Mouse (Mus musculus) C2C12 (cell line): Measurements from ENCODE around the gene Gstp2. TPM values are rescaled to one million over a fixed set of nuclear protein-coding genes. Genes with fewer than 3 reads are reported as not detected.

Experiments
- H3K27me3 ChIP-seq: one replicate; pipeline ENCODE4 v1.6.1; 2011; ENCODE audit not compliant: control insufficient read depth, insufficient read depth, insufficient read length
- H3K36me3 ChIP-seq: one replicate; pipeline ENCODE4 v1.6.1; 2011; ENCODE audit not compliant: control insufficient read depth, insufficient read depth
- H3K4me3 ChIP-seq: one replicate; pipeline ENCODE4 v1.5.1; 2011; ENCODE audit warnings: mild to moderate bottlenecking, control low read depth; ENCODE audit not compliant: poor library complexity, insufficient read depth, severe bottlenecking
- H3K79me2 ChIP-seq: one replicate; pipeline ENCODE4 v1.6.1; 2011; ENCODE audit not compliant: control insufficient read depth, insufficient read depth
- H3K79me3 ChIP-seq: one replicate; pipeline ENCODE4 v1.6.1; 2011; ENCODE audit warnings: low read depth, control low read depth
- H3ac ChIP-seq: one replicate; pipeline ENCODE3; 2011; ENCODE audit warnings: low read depth; ENCODE audit not compliant: control insufficient read depth, insufficient read length
- CEBPB ChIP-seq: IDR thresholded peaks from one replicate; pipeline ENCODE4 v1.6.1; 2011; ENCODE audit warnings: low read depth, mild to moderate bottlenecking, control low read depth, moderate library complexity
- CTCF ChIP-seq: IDR thresholded peaks from one replicate; pipeline ENCODE4 v1.5.1; 2011; ENCODE audit not compliant: control insufficient read depth, insufficient read depth, insufficient read length
- FOSL1 ChIP-seq: IDR thresholded peaks from one replicate; pipeline ENCODE4 v1.8.0; 2011; ENCODE audit warnings: mild to moderate bottlenecking, low read length; ENCODE audit not compliant: poor library complexity, insufficient read depth, severe bottlenecking
- MAX ChIP-seq: IDR thresholded peaks from one replicate; pipeline ENCODE4 v1.6.1; 2011; ENCODE audit warnings: mild to moderate bottlenecking, control low read depth
- MYOD1 ChIP-seq: IDR thresholded peaks from one replicate; pipeline ENCODE4 v1.6.1; 2011; ENCODE audit warnings: low read depth; ENCODE audit not compliant: control insufficient read depth, insufficient read length
- MYOG ChIP-seq: IDR thresholded peaks from one replicate; pipeline ENCODE4 v1.6.1; 2011; ENCODE audit not compliant: control insufficient read depth, insufficient read length; ENCODE audit errors: extremely low read depth
- USF1 ChIP-seq: IDR thresholded peaks from one replicate; pipeline ENCODE4 v1.6.1; 2011; ENCODE audit warnings: low read depth, mild to moderate bottlenecking, control low read depth, moderate library complexity
- polyA plus RNA-seq: library from polyadenylated mRNA; unstranded; fragments of >200 nt; fragmentation: generic; extraction: Trizol; gene quantifications from one replicate; pipeline ENCODE4 v1.2.1, GENCODE M21; 2012; ENCODE audit warnings: missing spikeins

Gstp2 gene
- polyA plus RNA-seq, 1 experiment: 7.2 TPM

DNA sequence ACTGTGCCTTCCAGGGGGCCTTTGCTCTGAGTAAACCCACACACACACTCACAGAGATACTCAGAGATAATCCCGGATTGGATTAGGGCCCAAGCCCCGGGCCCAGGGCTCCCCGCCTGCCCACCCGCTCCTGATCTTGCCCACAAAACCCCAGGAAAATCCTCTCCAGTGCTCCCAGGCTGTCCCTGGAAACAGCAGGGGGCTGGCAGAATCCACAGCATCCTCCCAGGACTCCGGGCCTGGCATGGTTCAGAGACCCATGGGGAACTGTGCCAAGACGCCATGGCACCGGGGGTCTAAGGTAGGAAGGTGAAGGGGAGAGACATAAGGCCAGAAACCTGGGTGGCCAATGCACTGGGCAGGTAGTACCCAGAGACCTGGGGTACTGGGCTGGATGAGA is 37.5 kb upstream of the Gstp2 start:
- Histone ChIP-seq H3K27me3 (no peaks in the 10 kb centered on the region), H3K79me3 (no peaks in the 10 kb centered on the region), H3K4me3 (no peak overlapping the region), H3K79me2 (no peaks in the 10 kb centered on the region), H3ac (no peak overlapping the region), H3K36me3 (no peaks in the 10 kb centered on the region)
- TF ChIP-seq CTCF (no peak), MYOD1 (no peak), USF1 (no peak), MAX (no peak), FOSL1 (no peak), MYOG (no peak), CEBPB (no peak)

DNA sequence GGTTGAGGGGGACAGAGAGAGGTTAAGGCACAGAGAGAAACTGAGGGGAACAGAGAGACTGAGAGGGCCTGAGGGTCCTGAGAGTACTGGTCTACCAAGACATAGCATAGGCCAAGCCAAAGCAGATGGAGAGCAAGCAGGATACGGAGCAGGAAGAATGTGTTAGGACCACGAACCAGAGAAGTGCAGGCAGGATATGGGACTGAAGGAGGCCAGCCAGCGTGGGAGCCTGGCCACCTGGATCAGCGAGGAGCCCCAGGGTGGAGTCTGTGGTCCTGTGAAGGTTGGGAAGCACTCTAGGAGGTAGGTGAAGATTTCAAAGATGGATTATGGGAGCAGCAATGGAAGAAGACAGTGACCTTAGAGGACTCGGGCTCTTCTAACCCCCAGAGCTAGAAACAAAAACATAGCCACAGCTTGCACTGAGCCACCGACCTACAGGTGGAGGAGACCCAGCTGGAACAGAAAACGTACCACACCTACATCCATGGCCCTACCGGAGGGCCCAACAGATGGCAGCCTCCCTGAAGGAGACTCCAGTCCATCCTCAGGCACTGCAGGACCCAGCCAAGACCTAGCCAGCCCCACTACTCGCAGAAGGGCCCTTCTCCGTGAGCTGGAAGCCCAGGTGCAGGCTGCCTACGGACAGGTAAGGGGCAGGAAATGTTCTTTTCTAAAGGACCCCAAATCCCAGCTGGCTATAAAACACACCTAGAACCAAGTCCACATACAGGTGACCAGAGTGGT is 36.6 kb upstream of the Gstp2 start:
- H3K79me2 ChIP-seq: no peaks in the 10 kb centered on the region
- H3K36me3 ChIP-seq: no peaks in the 10 kb centered on the region
- no peak overlapping the region for H3ac ChIP-seq
- no peaks in the 10 kb centered on the region for H3K79me3 ChIP-seq
- H3K4me3 ChIP-seq: no peak overlapping the region
- H3K27me3 ChIP-seq: no peaks in the 10 kb centered on the region
- TF ChIP-seq CEBPB (no peak), FOSL1 (no peak), MAX (no peak), MYOD1 (no peak), USF1 (no peak), MYOG (no peak), CTCF (no peak)

- Histone ChIP-seq H3K36me3 (no peaks in the 10 kb centered on the region), H3K27me3 (no peaks in the 10 kb centered on the region), H3K4me3 (no peak within 1 kb of the TSS), H3K79me2 (no peaks in the 10 kb centered on the region), H3K79me3 (no peaks in the 10 kb centered on the region), H3ac (no peak within 1 kb of the TSS)
- TF ChIP-seq CEBPB: no peak
- TF ChIP-seq USF1: no peak
- no peak for TF ChIP-seq FOSL1
- TF ChIP-seq CTCF: no peak
- no peak for TF ChIP-seq MAX
- TF ChIP-seq MYOG: no peak
- no peak for TF ChIP-seq MYOD1
Observed at GRCm38 (mm10) chr19:4081394-4081793, 35.6 kb upstream of the Gstp2 start, which contains the start of gene Cabp2. Cabp2 (plus strand) TSS chr19:4081578.

DNA sequence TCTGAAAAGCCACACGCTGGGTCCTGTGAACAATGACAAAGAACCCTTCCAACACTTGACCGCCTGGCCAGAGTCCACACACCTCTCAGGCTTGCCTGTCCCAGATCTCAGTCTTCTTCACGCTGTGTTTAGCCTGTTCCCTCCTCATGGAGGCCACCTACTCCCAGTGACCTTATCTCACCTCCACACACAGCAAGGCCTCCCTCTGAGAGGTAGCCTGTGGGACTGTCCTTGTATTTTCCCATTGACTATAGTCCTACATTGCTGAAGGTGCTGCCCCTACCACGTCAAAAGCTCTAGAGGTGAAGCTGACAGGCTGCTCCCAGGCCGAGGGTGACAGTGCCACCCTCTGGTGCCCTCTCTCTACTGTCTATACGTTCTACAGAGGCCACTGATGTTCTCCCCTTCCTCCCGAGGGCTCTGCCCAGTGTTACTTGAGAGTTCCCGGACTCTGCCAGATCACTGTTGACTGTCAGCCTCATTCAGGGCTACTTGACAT is 34.7 kb upstream of the Gstp2 start:
- Histone ChIP-seq H3K79me3 (no peaks in the 10 kb centered on the region), H3K79me2 (no peaks in the 10 kb centered on the region), H3K4me3 (no peak overlapping the region), H3K36me3 (no peaks in the 10 kb centered on the region), H3ac (no peak overlapping the region), H3K27me3 (no peaks in the 10 kb centered on the region)
- TF ChIP-seq MAX (no peak), MYOD1 (no peak), FOSL1 (no peak), CTCF (no peak), MYOG (no peak), USF1 (no peak)

GRCm38 (mm10) chr19:4079594-4079993 is 33.8 kb upstream of the Gstp2 start:
- Histone ChIP-seq H3K4me3 (no peak overlapping the region), H3ac (no peak overlapping the region), H3K27me3 (no peaks in the 10 kb centered on the region), H3K79me2 (no peaks in the 10 kb centered on the region), H3K79me3 (no peaks in the 10 kb centered on the region), H3K36me3 (no peaks in the 10 kb centered on the region)
- TF ChIP-seq CTCF (no peak), MAX (no peak), MYOD1 (no peak), MYOG (no peak), CEBPB (no peak), FOSL1 (no peak), USF1 (no peak)

DNA sequence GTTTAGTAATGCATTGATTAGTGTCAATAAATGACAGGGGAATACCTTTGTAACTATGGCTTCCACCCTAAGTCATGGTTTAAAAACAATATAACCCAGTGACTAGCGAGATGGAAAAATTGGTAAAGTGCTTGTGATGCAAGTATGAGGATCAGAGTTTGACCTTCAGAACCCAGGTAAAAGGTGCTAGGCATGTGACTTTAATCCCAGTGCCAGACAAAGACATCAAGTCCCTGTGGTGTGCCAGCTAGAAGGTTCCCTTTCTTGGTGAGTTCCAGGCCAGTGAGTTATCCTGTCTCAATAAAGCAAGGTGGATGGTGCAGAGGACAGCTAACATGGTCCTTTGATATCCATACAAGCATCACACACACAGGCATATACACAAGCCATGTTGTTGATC is 29.7 kb upstream of the Gstp2 start:
- TF ChIP-seq MAX: no peak
- no peak for TF ChIP-seq CEBPB
- no peak for TF ChIP-seq FOSL1
- TF ChIP-seq MYOG: no peak
- no peak for TF ChIP-seq CTCF
- TF ChIP-seq USF1: no peak
- TF ChIP-seq MYOD1: no peak
- no peaks in the 10 kb centered on the region for H3K79me2 ChIP-seq
- no peaks in the 10 kb centered on the region for H3K27me3 ChIP-seq
- H3K36me3 ChIP-seq: no peaks in the 10 kb centered on the region
- no peaks in the 10 kb centered on the region for H3K79me3 ChIP-seq
- no peak overlapping the region for H3K4me3 ChIP-seq
- no peak overlapping the region for H3ac ChIP-seq
